Mouse (Mus musculus) ES-E14 (cell line): ENCODE measurements around the gene Srgap1. TPM values are rescaled to one million over a fixed set of nuclear protein-coding genes. Genes with fewer than 3 reads are reported as not detected.

ENCODE experiments used
- DNase-seq: peaks from one replicate; pipeline ENCODE4 v3.0.0-alpha.2; 2013; ENCODE audit warnings: low read depth, low spot score
- H3K27ac ChIP-seq: 2 replicates; pipeline ENCODE4 v1.5.1; 2012; ENCODE audit warnings: low read depth, mild to moderate bottlenecking, low read length, moderate library complexity, mixed read lengths; ENCODE audit not compliant: poor library complexity, insufficient read depth, severe bottlenecking
- H3K36me3 ChIP-seq: 2 replicates; pipeline ENCODE4 v1.6.1; 2012; ENCODE audit warnings: mild to moderate bottlenecking, low read length, moderate library complexity, mixed read lengths; ENCODE audit not compliant: control insufficient read depth, poor library complexity, insufficient read depth, severe bottlenecking
- H3K4me1 ChIP-seq, 2 experiments: fragments of 150-350 bp in 1 of 2; sonication (generic) in 1 of 2; 2 replicates each; pipeline ENCODE4 v1.6.1; 2012; ENCODE audit warnings: low read length in 2 of 2, mild to moderate bottlenecking in 1 of 2, mixed read lengths in 1 of 2; ENCODE audit not compliant: control insufficient read depth in 2 of 2, insufficient read depth in 2 of 2, poor library complexity in 1 of 2
- H3K4me3 ChIP-seq, 2 experiments: fragments of 150-350 bp in 1 of 2; sonication (generic) in 1 of 2; 2 replicates each; pipeline ENCODE4 v1.5.1; 2012; ENCODE audit warnings: low read length in 2 of 2, low read depth in 1 of 2, mild to moderate bottlenecking in 1 of 2, mixed read lengths in 1 of 2; ENCODE audit not compliant: insufficient read depth in 1 of 2, poor library complexity in 1 of 2, severe bottlenecking in 1 of 2
- H3K9ac ChIP-seq: 2 replicates; pipeline ENCODE4 v1.6.1; 2012; ENCODE audit warnings: low read depth, mild to moderate bottlenecking, low read length, mixed read lengths; ENCODE audit not compliant: poor library complexity, insufficient read depth, severe bottlenecking
- H3K9me3 ChIP-seq: fragments of 150-350 bp; sonication (generic); 2 replicates; pipeline ENCODE4 v1.6.1; 2012; ENCODE audit warnings: low read depth, mild to moderate bottlenecking, low read length; ENCODE audit not compliant: control insufficient read depth, insufficient read depth
- CHD2 ChIP-seq: IDR thresholded peaks from 2 replicates; pipeline ENCODE4 v1.6.1; 2014; ENCODE audit warnings: mild to moderate bottlenecking, low read depth, low read length, inconsistent platforms
- HCFC1 ChIP-seq: IDR thresholded peaks from 2 replicates; pipeline ENCODE4 v1.6.1; 2012; ENCODE audit warnings: low read length, inconsistent platforms, borderline replicate concordance; ENCODE audit not compliant: insufficient read depth
- MAFK ChIP-seq: IDR thresholded peaks from 2 replicates; pipeline ENCODE4 v1.6.1; 2014; ENCODE audit warnings: mild to moderate bottlenecking, low read depth, low read length, inconsistent platforms; ENCODE audit not compliant: insufficient read depth
- ZC3H11A ChIP-seq: IDR thresholded peaks from 2 replicates; pipeline ENCODE4 v1.6.1; 2012; ENCODE audit warnings: low read depth, mild to moderate bottlenecking, inconsistent platforms, low read length, borderline replicate concordance
- ZNF384 ChIP-seq: IDR thresholded peaks from 2 replicates; pipeline ENCODE4 v1.6.1; 2012; ENCODE audit warnings: low read depth, low read length, inconsistent platforms
- in situ Hi-C, 2 experiments: fragments of 600-800 bp; cut with MboI; formaldehyde crosslinking; loops; one replicate each; pipeline ENCODE4 v1.15.1; 2025; ENCODE audit warnings: low sequenced_read_pairs in 2 of 2, inconsistent platforms in 1 of 2; ENCODE audit not compliant: unreplicated experiment in 2 of 2
- total RNA-seq: library from RNA; depleted of rRNA; stranded (reverse); fragments of 300-350 nt; gene quantifications from 2 replicates; pipeline ENCODE4 v1.2.3, GENCODE M21; 2012

Gene Srgap1
- total RNA-seq, 1 experiment: 0.94 TPM

DNA sequence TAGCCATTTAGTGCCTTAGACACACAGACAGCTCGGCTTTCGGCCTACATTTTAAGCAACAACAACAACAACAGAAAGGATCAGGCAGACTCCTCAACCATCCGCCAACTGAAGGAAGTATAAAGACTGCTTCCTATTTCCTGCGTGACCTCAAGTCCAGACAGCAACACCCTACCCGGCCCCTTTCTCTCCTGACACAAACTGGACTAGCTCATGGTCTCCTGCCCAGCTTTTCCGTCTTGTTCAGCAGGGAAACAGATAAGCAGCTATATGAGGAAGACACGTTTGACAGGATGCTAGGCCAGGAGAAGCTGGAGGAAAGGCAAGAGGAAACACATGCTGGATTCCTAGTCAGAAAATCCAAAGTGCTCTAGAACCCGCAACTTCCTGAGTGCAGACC lies 75.5 kb downstream of the Srgap1 start:
- H3K9me3 ChIP-seq: no peaks in the 10 kb centered on the region
- TF ChIP-seq CHD2 (no peak), ZC3H11A (no peak), MAFK (no peak), ZNF384 (no peak), HCFC1 (no peak)
- no peaks in the 10 kb centered on the region for H3K36me3 ChIP-seq
- no peak overlapping the region for H3K27ac ChIP-seq
- in situ Hi-C loops: no loop called here
- no peak overlapping the region for H3K9ac ChIP-seq
- no peak for DNase-seq
- H3K4me1 ChIP-seq: no peaks in the 10 kb centered on the region
- no peak overlapping the region for H3K4me3 ChIP-seq

DNA sequence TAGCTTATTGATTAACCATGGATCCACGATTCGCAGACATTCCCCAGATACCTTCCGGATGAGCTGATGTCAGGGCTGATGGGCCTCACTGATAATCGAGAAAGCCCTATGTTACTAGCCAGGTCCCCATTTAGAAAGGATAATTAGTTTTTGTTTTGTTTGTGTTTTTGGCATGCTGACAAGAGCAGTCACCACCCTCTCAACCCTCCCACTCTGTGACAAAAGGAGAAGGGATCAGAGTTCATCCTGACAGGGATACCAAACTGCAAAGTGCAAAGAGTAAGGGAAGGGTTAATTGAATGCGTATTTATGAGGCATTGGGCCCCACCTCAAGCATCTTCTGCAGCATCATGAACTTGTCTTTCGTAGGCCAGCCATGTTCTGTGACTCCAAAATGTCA lies 76.2 kb downstream of the Srgap1 start:
- H3K4me1 ChIP-seq: no peaks in the 10 kb centered on the region
- no peaks in the 10 kb centered on the region for H3K36me3 ChIP-seq
- TF ChIP-seq HCFC1 (no peak), ZNF384 (no peak), CHD2 (no peak), ZC3H11A (no peak), MAFK (no peak)
- no peak overlapping the region for H3K27ac ChIP-seq
- in situ Hi-C loops: no loop called here
- H3K9me3 ChIP-seq: no peaks in the 10 kb centered on the region
- no peak overlapping the region for H3K4me3 ChIP-seq
- DNase-seq: no peak
- no peak overlapping the region for H3K9ac ChIP-seq

DNA sequence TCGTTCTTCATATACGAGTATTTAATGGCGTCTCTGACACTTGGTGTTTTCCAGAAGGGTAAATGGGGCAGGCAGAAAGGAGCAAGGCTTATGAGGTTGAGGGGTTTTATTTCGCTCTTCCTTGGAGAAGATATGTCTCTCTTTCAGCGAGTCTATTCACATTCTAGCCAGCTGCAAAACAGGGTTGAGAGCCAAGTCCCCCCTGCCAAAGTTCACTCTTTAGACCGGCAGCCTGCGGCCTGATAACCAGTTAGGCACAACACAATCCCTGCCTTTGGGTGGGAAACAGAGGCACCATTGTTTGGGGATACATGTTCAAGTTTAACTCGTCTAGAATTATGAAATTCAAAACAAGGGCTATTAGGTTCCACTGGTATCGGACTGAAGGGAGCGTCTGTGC lies 83.0 kb downstream of the Srgap1 start:
- no peaks in the 10 kb centered on the region for H3K36me3 ChIP-seq
- H3K4me3 ChIP-seq: no peak overlapping the region
- in situ Hi-C loops: no loop called here
- no peak overlapping the region for H3K27ac ChIP-seq
- H3K4me1 ChIP-seq: no peaks in the 10 kb centered on the region
- H3K9me3 ChIP-seq: no peaks in the 10 kb centered on the region
- no peak for DNase-seq
- TF ChIP-seq HCFC1: no peak
- no peak for TF ChIP-seq ZC3H11A
- no peak for TF ChIP-seq MAFK
- TF ChIP-seq ZNF384: no peak
- TF ChIP-seq CHD2: no peak
- no peak overlapping the region for H3K9ac ChIP-seq

DNA sequence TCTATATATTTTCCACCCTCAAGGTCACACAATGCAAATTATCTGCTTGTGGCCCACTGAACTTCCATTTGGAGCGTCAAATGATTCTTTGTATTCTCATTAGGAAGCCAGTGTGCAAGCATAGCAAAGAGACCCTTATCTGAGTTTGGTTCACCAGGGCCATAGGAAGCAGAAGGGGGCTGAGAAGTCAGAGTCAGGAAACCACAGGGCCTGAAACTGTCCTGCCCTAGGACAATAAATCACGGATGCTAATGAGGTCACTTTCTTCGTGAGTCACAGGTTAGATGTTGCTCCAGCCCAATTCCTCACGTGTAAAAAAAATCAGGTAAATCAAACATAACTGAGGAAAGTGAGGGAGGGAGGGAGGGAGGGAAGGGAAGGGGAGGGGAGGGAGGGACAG lies 85.1 kb downstream of the Srgap1 start:
- Histone ChIP-seq H3K36me3 (no peaks in the 10 kb centered on the region), H3K9me3 (no peaks in the 10 kb centered on the region), H3K9ac (no peak overlapping the region), H3K4me3 (no peak overlapping the region), H3K27ac (no peak overlapping the region), H3K4me1 (0 out of 4 replicates have a peak, but pooled peaks cover 0 to 1% of the 10 kb centered on the region in 2 experiments)
- in situ Hi-C loops: no loop called here
- TF ChIP-seq HCFC1 (no peak), CHD2 (no peak), ZC3H11A (no peak), ZNF384 (no peak)
- no peak for DNase-seq
